Mouse (Mus musculus) CH12.LX (cell line): Measurements from ENCODE around the gene Krtap5-2. TPM values are rescaled to one million over a fixed set of nuclear protein-coding genes. Genes with fewer than 3 reads are reported as not detected.

ENCODE experiments used
- DNase-seq: peaks from one replicate; pipeline ENCODE4 v3.0.0-alpha.2; 2013; ENCODE audit errors: extremely low read depth
- H3K27ac ChIP-seq: 2 replicates; pipeline ENCODE4 v1.5.1; 2012; ENCODE audit warnings: low read depth, mild to moderate bottlenecking, control low read depth, moderate library complexity; ENCODE audit not compliant: insufficient read depth
- H3K27me3 ChIP-seq: replicated peaks from 2 replicates; pipeline ENCODE3; 2012; ENCODE audit warnings: inconsistent platforms
- H3K36me3 ChIP-seq, 2 experiments: replicated peaks in 1 of 2; 2 replicates each; pipeline versions ENCODE3 to v1.6.1; 2012; ENCODE audit warnings: inconsistent platforms in 1 of 2, low read length in 1 of 2, mild to moderate bottlenecking in 1 of 2, mixed read lengths in 1 of 2, moderate library complexity in 1 of 2; ENCODE audit not compliant: control insufficient read depth in 1 of 2, insufficient read depth in 1 of 2
- H3K4me1 ChIP-seq, 2 experiments: 2 replicates each; pipeline ENCODE4 v1.6.1; 2012; ENCODE audit warnings: inconsistent platforms in 1 of 2, moderate library complexity in 1 of 2; ENCODE audit not compliant: insufficient read depth in 2 of 2, control insufficient read depth in 1 of 2
- H3K4me2 ChIP-seq: 2 replicates; pipeline ENCODE4 v1.6.1; 2012; ENCODE audit warnings: low read depth, mild to moderate bottlenecking, control low read depth; ENCODE audit not compliant: poor library complexity, insufficient read depth, severe bottlenecking
- H3K4me3 ChIP-seq, 3 experiments: fragments of 150-350 bp in 1 of 3; sonication (generic) in 1 of 3; replicated peaks in 1 of 3; 2 replicates each; pipeline versions ENCODE3 to v1.5.1; 2011 to 2012; ENCODE audit warnings: low read depth in 2 of 3, low read length in 2 of 3, mild to moderate bottlenecking in 2 of 3, moderate library complexity in 2 of 3, control low read depth in 1 of 3, improper control_type of control experiment in 1 of 3, inconsistent platforms in 1 of 3, mixed read lengths in 1 of 3; ENCODE audit not compliant: poor library complexity in 1 of 3
- H3K79me2 ChIP-seq: replicated peaks from 2 replicates; pipeline ENCODE4 v1.6.1; 2012; ENCODE audit warnings: mild to moderate bottlenecking, moderate library complexity; ENCODE audit not compliant: control insufficient read depth, poor library complexity, insufficient read depth, severe bottlenecking; ENCODE audit errors: extremely low read depth
- H3K9ac ChIP-seq: 2 replicates; pipeline ENCODE4 v1.6.1; 2012; ENCODE audit warnings: low read depth, mild to moderate bottlenecking, control low read depth, moderate library complexity; ENCODE audit not compliant: insufficient read depth
- H3K9me3 ChIP-seq: replicated peaks from 2 replicates; pipeline ENCODE3; 2012; ENCODE audit warnings: low read length, inconsistent platforms, mixed read lengths
- BHLHE40 ChIP-seq: IDR thresholded peaks from 2 replicates; pipeline ENCODE4 v1.6.1; 2011; ENCODE audit warnings: mild to moderate bottlenecking, low read depth, low read length, improper control_type of control experiment
- CTCF ChIP-seq, 2 experiments: IDR thresholded peaks in 1 of 2; conservative IDR thresholded peaks in 1 of 2; 2 replicates each; pipeline ENCODE4 v1.5.1; 2011 to 2012; ENCODE audit warnings: low read depth in 2 of 2, low read length in 2 of 2, improper control_type of control experiment in 1 of 2, inconsistent platforms in 1 of 2, mild to moderate bottlenecking in 1 of 2, moderate library complexity in 1 of 2
- JUND ChIP-seq: conservative IDR thresholded peaks from 2 replicates; pipeline ENCODE4 v1.6.1; 2011; ENCODE audit warnings: low read depth, low read length, improper control_type of control experiment
- MAFK ChIP-seq: IDR thresholded peaks from 2 replicates; pipeline ENCODE4 v1.6.1; 2011; ENCODE audit warnings: low read length, improper control_type of control experiment; ENCODE audit not compliant: insufficient replicate concordance
- MEF2A ChIP-seq: IDR thresholded peaks from 2 replicates; pipeline ENCODE4 v1.6.1; 2014; ENCODE audit warnings: low read depth, mild to moderate bottlenecking, inconsistent platforms, low read length, improper control_type of control experiment, borderline replicate concordance
- MYC ChIP-seq: IDR thresholded peaks from 2 replicates; pipeline ENCODE4 v1.6.1; 2011; ENCODE audit warnings: low read depth, mild to moderate bottlenecking, improper control_type of control experiment, low read length
- NELFE ChIP-seq: IDR thresholded peaks from 2 replicates; pipeline ENCODE4 v1.6.1; 2011; ENCODE audit warnings: low read depth, low read length, improper control_type of control experiment
- POLR2A ChIP-seq: IDR thresholded peaks from 2 replicates; pipeline ENCODE4 v1.6.1; 2011; ENCODE audit warnings: low read depth, mild to moderate bottlenecking, improper control_type of control experiment, low read length
- POLR2AphosphoS2 ChIP-seq: IDR thresholded peaks from 2 replicates; pipeline ENCODE4 v1.6.1; 2011; ENCODE audit warnings: low read depth, low read length, improper control_type of control experiment
- RAD21 ChIP-seq: IDR thresholded peaks from 2 replicates; pipeline ENCODE4 v1.6.1; 2011; ENCODE audit warnings: low read depth, mild to moderate bottlenecking, low read length, improper control_type of control experiment, moderate library complexity
- RCOR1 ChIP-seq: conservative IDR thresholded peaks from 2 replicates; pipeline ENCODE4 v1.6.1; 2012; ENCODE audit warnings: low read depth, mild to moderate bottlenecking, inconsistent platforms, low read length, improper control_type of control experiment
- SMC3 ChIP-seq: IDR thresholded peaks from 2 replicates; pipeline ENCODE4 v1.6.1; 2011; ENCODE audit warnings: low read depth, low read length, improper control_type of control experiment
- TCF12 ChIP-seq: IDR thresholded peaks from 2 replicates; pipeline ENCODE4 v1.6.1; 2014; ENCODE audit warnings: low read depth, mild to moderate bottlenecking, inconsistent platforms, low read length, improper control_type of control experiment
- USF1 ChIP-seq: IDR thresholded peaks from 2 replicates; pipeline ENCODE4 v1.6.1; 2014; ENCODE audit warnings: low read depth, mild to moderate bottlenecking, inconsistent platforms, low read length, improper control_type of control experiment
- USF2 ChIP-seq: conservative IDR thresholded peaks from 2 replicates; pipeline ENCODE4 v1.6.1; 2011; ENCODE audit warnings: low read depth, low read length, improper control_type of control experiment
- ZNF384 ChIP-seq: IDR thresholded peaks from 2 replicates; pipeline ENCODE4 v1.6.1; 2012; ENCODE audit warnings: low read depth, low read length, improper control_type of control experiment, inconsistent platforms
- dilution Hi-C: fragments of 300-500 bp; cut with MboI; formaldehyde crosslinking; loops from 2 replicates; pipeline ENCODE4 v1.14.3; 2020; ENCODE audit warnings: low sequenced_read_pairs; ENCODE audit not compliant: extremely low pct_unique_long_range_greater_than_20kb, extremely low pct_ligation_motif_present
- in situ Hi-C: fragments of 300-500 bp; cut with MboI; formaldehyde crosslinking; loops from 3 replicates; pipeline ENCODE4 v1.14.3; 2019; ENCODE audit warnings: low sequenced_read_pairs, low pct_ligation_motif_present, low pct_unique_long_range_greater_than_20kb, mixed read lengths
- polyA plus RNA-seq: library from polyadenylated mRNA; unstranded; fragments of >175 nt; gene quantifications from 2 replicates; pipeline ENCODE4 v1.2.1, GENCODE M21; 2012; ENCODE audit warnings: low read depth; ENCODE audit not compliant: insufficient read length
- total RNA-seq, 2 experiments: library from RNA; depleted of rRNA; stranded (reverse); fragments of 300-350 nt in 1 of 2; fragments of >200 nt in 1 of 2; gene quantifications; 2 replicates each; pipeline ENCODE4 v1.2.3; 2012 to 2014

The Krtap5-2 gene
- total and polyA plus RNA-seq, 3 experiments = not detected

- Histone ChIP-seq H3K4me1 (no peaks in the 10 kb centered on the region), H3K27me3 (peaks cover 43% of the 10 kb centered on the region), H3K79me2 (no peaks in the 10 kb centered on the region), H3K4me3 (no peak overlapping the region), H3K9ac (no peak overlapping the region), H3K27ac (no peak overlapping the region), H3K36me3 (no peaks in the 10 kb centered on the region), H3K9me3 (peaks cover 7% of the 10 kb centered on the region), H3K4me2 (no peak overlapping the region)
- no peak for TF ChIP-seq TCF12
- TF ChIP-seq POLR2A = no peak
- no peak for TF ChIP-seq ZNF384
- TF ChIP-seq POLR2AphosphoS2 = no peak
- TF ChIP-seq JUND = no peak
- dilution Hi-C loops = no loop called here
- DNase-seq = no peak
- in situ Hi-C loops = no loop called here
Observed at GRCm38 (mm10) chr7:142152191-142152590, 23.6 kb downstream of the Krtap5-2 start.

DNA sequence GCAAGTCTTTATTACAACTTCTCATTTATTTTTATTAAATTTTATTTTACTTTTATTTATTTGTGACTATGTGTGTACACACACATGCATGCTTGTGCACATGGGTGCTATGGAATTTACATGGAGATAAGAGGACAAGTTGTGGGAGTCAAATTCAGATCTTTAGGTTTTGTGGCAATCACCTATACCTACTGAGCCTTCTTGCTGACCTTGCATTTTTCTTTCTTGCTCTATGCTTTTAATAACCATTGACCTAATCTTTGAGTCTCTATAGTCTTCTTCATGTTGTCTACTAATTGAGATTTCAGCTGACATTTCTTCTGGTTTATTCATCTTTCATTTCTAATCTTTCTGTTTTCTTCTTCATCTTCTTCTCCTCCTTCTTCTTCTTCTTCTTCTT lies 27.2 kb downstream of the Krtap5-2 start:
- no peaks in the 10 kb centered on the region for H3K4me1 ChIP-seq
- no peak overlapping the region for H3K27ac ChIP-seq
- dilution Hi-C loops = no loop called here
- no peak for DNase-seq
- H3K79me2 ChIP-seq = no peaks in the 10 kb centered on the region
- H3K36me3 ChIP-seq = no peaks in the 10 kb centered on the region
- H3K4me3 ChIP-seq = no peak overlapping the region
- in situ Hi-C loops = no loop called here
- H3K27me3 ChIP-seq = peaks cover 46% of the 10 kb centered on the region
- no peak overlapping the region for H3K9ac ChIP-seq
- no peak overlapping the region for H3K4me2 ChIP-seq
- H3K9me3 ChIP-seq = peaks cover 7% of the 10 kb centered on the region
- TF ChIP-seq ZNF384 (no peak), RCOR1 (no peak), USF1 (no peak), BHLHE40 (no peak), USF2 (no peak), MEF2A (no peak), MAFK (peak; percentile 80)

- in situ Hi-C loops = no loop called here
- Histone ChIP-seq H3K9ac (no peak overlapping the region), H3K36me3 (no peaks in the 10 kb centered on the region), H3K79me2 (no peaks in the 10 kb centered on the region), H3K4me1 (no peaks in the 10 kb centered on the region), H3K27me3 (peaks cover 51% of the 10 kb centered on the region), H3K9me3 (peaks cover 10% of the 10 kb centered on the region), H3K4me2 (no peak overlapping the region), H3K27ac (no peak overlapping the region), H3K4me3 (no peak overlapping the region)
- TF ChIP-seq CTCF (conservative IDR thresholded peaks at IDR 0.05 in 1 of 2, IDR thresholded peaks at IDR 0.05 in 1 of 2; ENCODE audit: low read depth in 2 of 2, low read length in 2 of 2) = peak; percentile 54 to 78
- TF ChIP-seq RAD21 = peak; percentile 41
- TF ChIP-seq ZNF384 = peak; percentile 80
- TF ChIP-seq RCOR1 = no peak
- TF ChIP-seq SMC3 = peak; percentile 70
- no peak for TF ChIP-seq NELFE
- TF ChIP-seq MYC = peak; percentile 40; the same call in 1 of the 2 replicates
- dilution Hi-C loops = no loop called here
- peak; percentile 56 for DNase-seq
Observed at GRCm38 (mm10) chr7:142146033-142146432, 29.8 kb downstream of the Krtap5-2 start.
